Mouse (Mus musculus) forebrain, embryonic 12.5 days (tissue): ENCODE data around the gene Tbc1d9b. TPM values are rescaled to one million over a fixed set of nuclear protein-coding genes. Genes with fewer than 3 reads are reported as not detected.

ENCODE experiments used
- ATAC-seq: fragments of 200-750 bp; cut with Nextera tagmentation; 2 replicates; pipeline ENCODE4 v1.8.0; 2017; ENCODE audit warnings: moderate TSS enrichment; ENCODE audit not compliant: low FRiP score
- H3K27ac ChIP-seq: fragments of 300-500 bp; sonication (generic); 2 replicates; pipeline ENCODE4 v1.5.1; 2016; ENCODE audit warnings: mild to moderate bottlenecking
- H3K27me3 ChIP-seq: fragments of 300-500 bp; sonication (generic); 2 replicates; pipeline ENCODE4 v1.6.1; 2016; ENCODE audit warnings: mild to moderate bottlenecking
- H3K36me3 ChIP-seq: fragments of 300-500 bp; sonication (generic); replicated peaks from 2 replicates; pipeline ENCODE4 v1.6.1; 2016; ENCODE audit warnings: mild to moderate bottlenecking
- H3K4me1 ChIP-seq: fragments of 300-500 bp; sonication (generic); 2 replicates; pipeline ENCODE4 v1.6.1; 2016
- H3K4me2 ChIP-seq: fragments of 300-500 bp; sonication (generic); 2 replicates; pipeline ENCODE4 v1.6.1; 2016; ENCODE audit warnings: mild to moderate bottlenecking, moderate library complexity
- H3K4me3 ChIP-seq: fragments of 300-500 bp; sonication (generic); replicated peaks from 2 replicates; pipeline ENCODE4 v1.5.1; 2016; ENCODE audit warnings: mild to moderate bottlenecking
- H3K9ac ChIP-seq: fragments of 300-500 bp; sonication (generic); 2 replicates; pipeline ENCODE4 v1.6.1; 2016; ENCODE audit warnings: mild to moderate bottlenecking
- H3K9me3 ChIP-seq: fragments of 300-500 bp; sonication (generic); 2 replicates; pipeline ENCODE4 v1.6.1; 2016
- WGBS: fragments of 180-500 bp; shearing (Covaris S2); methylation state at CpG from one replicate; pipeline ENCODE4 v1.1.7; 2016; 5-methylcytosine and 5-hydroxymethylcytosine counted together
- polyA plus RNA-seq: library from polyadenylated mRNA; unstranded; fragments of >200 nt; fragmentation: Nextera tagmentation; extraction: Ambion mirVana; gene quantifications from 2 replicates; pipeline ENCODE4 v1.2.1, GENCODE M21; 2016

Tbc1d9b gene
- polyA plus RNA-seq, 1 experiment from 2014 or later, result 38.3 TPM

DNA sequence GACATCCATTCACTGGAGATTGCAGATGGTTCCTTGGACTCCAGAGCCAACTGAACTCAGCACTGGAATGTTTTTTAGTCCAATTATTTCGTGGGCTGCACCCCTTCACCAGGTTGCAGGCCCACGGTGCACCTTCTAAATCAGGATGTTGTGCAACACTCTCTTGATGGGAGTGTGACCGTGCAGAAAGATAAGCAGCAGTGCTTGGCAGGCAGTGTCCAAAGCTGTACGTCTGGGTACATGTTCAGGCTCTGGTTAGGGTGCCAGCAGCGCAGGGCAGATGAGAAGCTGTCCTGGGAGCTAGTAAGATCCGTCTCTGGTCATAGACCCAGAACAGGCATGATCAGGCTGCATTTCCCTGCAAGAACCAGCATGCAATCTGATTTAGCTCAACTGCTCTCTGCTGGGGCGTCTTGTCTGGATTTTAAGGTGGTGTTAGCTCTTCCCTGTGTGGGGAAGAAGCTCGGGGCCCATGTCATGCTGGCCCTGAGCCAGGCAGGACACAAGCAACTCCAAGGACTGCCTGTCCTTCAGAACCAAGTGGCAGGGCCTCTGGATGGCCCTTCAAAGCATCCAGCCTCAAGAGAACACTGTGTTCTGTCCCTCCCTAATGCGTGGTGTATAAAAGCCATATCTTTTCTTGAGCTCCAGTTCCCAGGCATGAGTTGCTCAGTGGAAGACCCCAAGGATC lies 16.2 kb downstream of the Tbc1d9b start:
- 90% methylated on average over 9 of the region's 9 CpGs for WGBS
- Histone ChIP-seq H3K9ac (no peak overlapping the region), H3K27ac (no peak overlapping the region), H3K9me3 (no peaks in the 10 kb centered on the region), H3K4me1 (no peaks in the 10 kb centered on the region), H3K36me3 (peaks cover 87% of the 10 kb centered on the region), H3K4me3 (no peak overlapping the region), H3K4me2 (no peak overlapping the region), H3K27me3 (no peaks in the 10 kb centered on the region)
- ATAC-seq, result no peak

DNA sequence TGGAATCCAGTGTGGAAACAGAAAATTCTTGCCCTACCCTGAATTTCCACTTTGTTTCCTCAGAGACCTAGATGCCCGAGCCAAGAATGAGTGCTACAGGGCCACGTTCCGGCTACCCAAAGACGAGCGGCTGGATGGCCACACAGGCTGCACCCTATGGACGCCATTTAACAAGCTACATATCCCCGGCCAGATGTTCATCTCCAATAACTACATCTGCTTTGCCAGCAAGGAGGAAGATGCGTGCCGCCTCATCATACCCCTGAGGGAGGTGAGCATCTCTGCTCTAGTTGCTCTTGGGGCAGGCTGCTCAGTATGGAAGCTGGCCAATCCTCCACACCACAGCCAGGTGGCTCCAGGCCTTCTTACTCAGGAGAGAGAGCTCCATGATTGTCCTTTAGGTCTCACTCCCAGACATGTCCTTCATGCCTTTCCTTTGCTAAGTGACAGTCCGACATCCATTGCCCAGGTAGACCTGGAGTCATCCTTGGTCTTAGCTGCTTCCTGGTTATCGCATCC lies 16.8 kb downstream of the Tbc1d9b start:
- Histone ChIP-seq H3K9ac (no peak overlapping the region), H3K9me3 (no peaks in the 10 kb centered on the region), H3K36me3 (peaks cover 88% of the 10 kb centered on the region), H3K27ac (no peak overlapping the region), H3K27me3 (no peaks in the 10 kb centered on the region), H3K4me1 (no peaks in the 10 kb centered on the region), H3K4me2 (no peak overlapping the region), H3K4me3 (no peak overlapping the region)
- 94% methylated on average over 11 of the region's 11 CpGs for WGBS
- no peak for ATAC-seq

DNA sequence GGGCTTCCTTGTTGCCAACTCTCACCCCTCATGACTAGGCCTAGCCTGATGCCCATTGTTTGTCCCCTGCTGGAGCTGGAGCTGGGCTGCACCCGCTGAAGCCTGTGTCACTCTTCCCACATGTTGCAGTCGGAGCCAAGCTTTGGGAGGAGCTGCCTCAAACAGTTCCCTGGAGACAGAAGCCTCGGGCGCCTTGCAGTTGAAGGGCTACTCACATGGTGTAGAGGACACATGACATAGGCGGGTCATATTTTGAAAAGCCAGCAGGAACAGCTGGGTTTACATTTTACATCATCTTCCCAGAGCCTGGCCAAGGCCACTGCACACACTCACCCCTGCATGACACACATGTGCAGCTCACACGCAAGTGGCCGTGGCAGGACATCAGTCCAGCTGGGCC lies 18.0 kb downstream of the Tbc1d9b start:
- no peak overlapping the region for H3K9ac ChIP-seq
- no peak overlapping the region for H3K27ac ChIP-seq
- 89% methylated on average over 7 of the region's 7 CpGs for WGBS
- H3K36me3 ChIP-seq, result peaks cover 94% of the 10 kb centered on the region
- H3K27me3 ChIP-seq, result no peaks in the 10 kb centered on the region
- H3K9me3 ChIP-seq, result no peaks in the 10 kb centered on the region
- H3K4me3 ChIP-seq, result no peak overlapping the region
- H3K4me1 ChIP-seq, result no peaks in the 10 kb centered on the region
- no peak overlapping the region for H3K4me2 ChIP-seq
- ATAC-seq, result no peak

DNA sequence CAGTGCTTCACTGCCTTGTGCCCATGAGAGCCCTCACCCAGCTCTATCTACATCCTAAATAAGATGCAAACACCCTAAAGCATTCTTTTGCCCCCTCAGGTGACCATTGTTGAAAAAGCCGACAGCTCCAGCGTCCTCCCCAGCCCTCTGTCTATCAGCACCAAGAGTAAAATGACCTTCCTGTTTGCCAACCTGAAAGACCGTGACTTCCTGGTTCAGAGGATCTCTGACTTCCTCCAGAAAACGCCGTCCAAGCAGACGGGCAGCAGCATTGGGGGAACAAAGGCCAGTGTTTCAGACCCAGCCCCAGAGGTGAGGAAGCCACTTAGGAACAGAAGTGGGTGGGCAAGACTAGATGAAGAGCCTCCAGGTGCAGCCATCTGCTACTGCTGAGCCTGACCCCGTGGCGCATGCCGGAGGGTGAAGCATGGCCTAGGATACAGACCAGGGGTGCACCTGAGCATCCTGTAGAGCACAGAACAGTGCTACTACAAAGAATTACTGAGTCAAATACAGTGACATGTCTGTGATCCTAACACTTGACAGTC lies 18.5 kb downstream of the Tbc1d9b start:
- Histone ChIP-seq H3K9ac (no peak overlapping the region), H3K4me3 (no peak overlapping the region), H3K9me3 (no peaks in the 10 kb centered on the region), H3K27ac (no peak overlapping the region), H3K4me1 (no peaks in the 10 kb centered on the region), H3K36me3 (peaks cover 97% of the 10 kb centered on the region), H3K4me2 (no peak overlapping the region), H3K27me3 (no peaks in the 10 kb centered on the region)
- WGBS, result 93% methylated on average over 9 of the region's 9 CpGs
- ATAC-seq, result no peak

DNA sequence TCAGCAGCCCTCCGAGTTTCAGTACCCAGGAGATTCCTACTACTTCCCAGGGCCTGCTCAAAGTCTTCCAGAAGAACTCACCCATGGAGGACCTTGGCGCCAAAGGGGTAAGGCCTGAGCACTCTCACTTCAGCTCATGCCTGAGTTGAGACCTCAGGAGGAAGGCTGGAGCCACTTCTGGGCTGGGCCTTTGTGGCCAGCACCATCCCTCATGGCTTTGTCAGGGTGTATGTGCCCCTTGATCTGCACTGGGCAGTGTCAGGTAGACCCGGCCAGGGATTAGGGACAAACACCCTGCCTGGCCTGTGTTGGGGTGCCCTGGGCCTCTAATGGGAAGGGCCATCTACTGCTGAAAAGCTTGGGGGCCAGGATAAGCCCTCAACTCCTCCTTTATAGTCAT lies 20.2 kb downstream of the Tbc1d9b start:
- Histone ChIP-seq H3K4me3 (no peak overlapping the region), H3K4me2 (no peak overlapping the region), H3K36me3 (peaks cover 96% of the 10 kb centered on the region), H3K9ac (no peak overlapping the region), H3K27me3 (no peaks in the 10 kb centered on the region), H3K27ac (no peak overlapping the region), H3K9me3 (no peaks in the 10 kb centered on the region), H3K4me1 (no peaks in the 10 kb centered on the region)
- 92% methylated on average over 3 of the region's 3 CpGs for WGBS
- ATAC-seq, result no peak

DNA sequence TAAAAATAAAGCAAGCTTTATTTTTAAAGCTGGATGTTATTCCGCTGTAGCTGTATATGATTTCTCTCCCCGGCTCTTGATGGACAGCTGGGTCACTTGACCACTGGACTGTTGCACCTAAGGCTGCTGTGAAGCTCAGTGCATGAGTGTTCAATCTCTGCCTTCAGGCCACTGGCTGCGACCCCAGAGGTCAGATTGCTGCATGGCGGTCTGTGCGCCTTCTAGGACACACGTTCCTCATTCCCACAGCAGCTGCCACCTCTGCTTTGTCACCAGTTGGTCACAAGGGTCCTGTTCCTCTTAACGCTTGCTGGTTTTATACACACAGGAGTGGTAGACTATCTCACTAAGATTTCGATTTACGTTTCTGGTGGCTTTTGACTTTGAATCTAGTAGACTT lies 23.0 kb downstream of the Tbc1d9b start:
- WGBS, result 80% methylated on average over 9 of the region's 9 CpGs
- no peaks in the 10 kb centered on the region for H3K9me3 ChIP-seq
- no peaks in the 10 kb centered on the region for H3K4me1 ChIP-seq
- no peak overlapping the region for H3K4me3 ChIP-seq
- H3K27me3 ChIP-seq, result no peaks in the 10 kb centered on the region
- no peak overlapping the region for H3K9ac ChIP-seq
- H3K27ac ChIP-seq, result no peak overlapping the region
- ATAC-seq, result no peak
- peaks cover 98% of the 10 kb centered on the region for H3K36me3 ChIP-seq
- no peak overlapping the region for H3K4me2 ChIP-seq

DNA sequence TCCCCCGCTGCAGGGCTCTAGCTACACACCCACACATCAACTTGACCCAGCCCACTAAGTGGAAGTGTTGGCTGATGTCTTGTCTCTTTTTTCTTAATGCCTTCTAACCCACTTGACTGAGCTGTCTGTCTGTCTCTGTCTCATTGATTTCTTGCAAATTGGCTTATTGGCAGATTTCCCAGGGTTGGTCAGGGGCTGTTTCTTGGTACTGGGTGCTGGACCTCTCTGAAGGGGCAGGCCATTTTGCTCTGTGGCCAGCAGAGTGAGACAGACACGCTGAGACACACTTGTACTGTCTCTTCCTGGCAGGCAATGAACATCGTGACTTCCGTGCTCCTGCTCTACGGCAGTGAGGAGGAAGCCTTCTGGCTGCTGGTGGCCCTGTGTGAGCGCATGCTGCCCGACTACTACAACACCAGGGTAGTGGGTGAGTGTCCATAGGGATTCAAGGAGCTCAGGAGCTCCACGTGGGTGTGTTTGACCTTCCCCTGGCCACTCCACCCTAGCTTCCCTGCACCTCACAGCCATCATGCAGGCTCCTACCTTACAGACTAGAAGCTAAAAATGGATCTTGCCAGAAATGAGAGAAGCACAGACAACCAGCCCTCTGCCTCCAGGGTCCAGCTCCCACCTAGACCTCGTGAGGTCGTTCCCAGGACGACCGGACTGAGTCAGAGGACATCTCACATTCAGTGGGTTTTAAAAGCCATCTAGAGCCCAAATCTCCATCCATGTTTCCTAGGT lies 23.8 kb downstream of the Tbc1d9b start:
- no peaks in the 10 kb centered on the region for H3K9me3 ChIP-seq
- H3K9ac ChIP-seq, result no peak overlapping the region
- ATAC-seq, result no peak
- no peak overlapping the region for H3K4me3 ChIP-seq
- H3K36me3 ChIP-seq, result peaks cover 98% of the 10 kb centered on the region
- 0 out of 2 replicates have a peak overlapping the region, but pooled peaks have one; percentile 13 for H3K27ac ChIP-seq
- H3K4me2 ChIP-seq, result no peak overlapping the region
- no peaks in the 10 kb centered on the region for H3K4me1 ChIP-seq
- H3K27me3 ChIP-seq, result no peaks in the 10 kb centered on the region
- 94% methylated on average over 12 of the region's 12 CpGs for whole genome bisulfite sequencing

DNA sequence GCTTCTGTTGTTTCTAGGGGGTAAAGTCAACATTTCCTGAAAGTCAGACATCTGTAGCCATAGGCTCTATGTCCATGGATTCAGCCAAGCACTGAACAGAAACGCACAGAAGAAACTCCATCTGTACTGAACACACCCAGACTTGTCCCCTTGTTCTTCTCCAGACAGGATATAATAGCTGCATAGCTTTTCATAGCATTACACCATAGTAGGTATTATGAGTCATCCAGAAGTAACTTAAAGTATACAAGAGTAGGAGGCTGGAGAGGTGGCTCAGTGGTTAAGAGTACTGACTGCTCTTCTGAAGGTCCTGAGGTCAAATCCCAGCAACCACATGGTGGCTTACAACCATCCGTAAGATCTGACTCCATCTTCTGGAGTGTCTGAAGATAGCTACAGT lies 24.6 kb downstream of the Tbc1d9b start:
- ATAC-seq, result no peak
- WGBS, result 92% methylated on average over 2 of the region's 2 CpGs
- H3K4me2 ChIP-seq, result no peak overlapping the region
- no peaks in the 10 kb centered on the region for H3K27me3 ChIP-seq
- H3K4me3 ChIP-seq, result no peak overlapping the region
- no peaks in the 10 kb centered on the region for H3K9me3 ChIP-seq
- no peak overlapping the region for H3K27ac ChIP-seq
- H3K4me1 ChIP-seq, result no peaks in the 10 kb centered on the region
- peaks cover 96% of the 10 kb centered on the region for H3K36me3 ChIP-seq
- no peak overlapping the region for H3K9ac ChIP-seq

DNA sequence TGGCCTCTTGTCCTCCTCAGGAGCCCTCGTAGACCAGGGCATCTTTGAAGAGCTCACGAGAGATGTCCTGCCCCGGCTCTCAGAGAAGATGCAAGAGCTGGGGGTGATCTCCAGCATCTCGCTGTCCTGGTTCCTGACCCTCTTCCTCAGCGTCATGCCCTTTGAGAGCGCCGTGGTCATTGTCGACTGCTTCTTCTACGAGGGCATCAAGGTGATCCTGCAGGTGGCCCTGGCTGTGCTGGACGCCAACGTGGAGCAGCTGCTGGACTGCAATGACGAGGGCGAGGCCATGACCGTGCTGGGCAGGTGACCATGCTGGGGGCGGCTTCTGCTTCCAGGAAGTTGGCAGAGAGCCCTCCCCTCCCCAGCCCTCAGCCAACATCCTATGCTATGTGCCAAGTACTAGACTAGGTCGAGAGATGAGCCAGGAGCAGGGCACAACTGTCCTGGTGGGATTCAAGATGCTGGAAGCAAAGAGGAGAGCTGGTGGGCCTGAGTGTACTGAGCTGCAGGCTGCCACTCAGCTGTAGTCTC lies 25.6 kb downstream of the Tbc1d9b start:
- peaks cover 90% of the 10 kb centered on the region for H3K36me3 ChIP-seq

DNA sequence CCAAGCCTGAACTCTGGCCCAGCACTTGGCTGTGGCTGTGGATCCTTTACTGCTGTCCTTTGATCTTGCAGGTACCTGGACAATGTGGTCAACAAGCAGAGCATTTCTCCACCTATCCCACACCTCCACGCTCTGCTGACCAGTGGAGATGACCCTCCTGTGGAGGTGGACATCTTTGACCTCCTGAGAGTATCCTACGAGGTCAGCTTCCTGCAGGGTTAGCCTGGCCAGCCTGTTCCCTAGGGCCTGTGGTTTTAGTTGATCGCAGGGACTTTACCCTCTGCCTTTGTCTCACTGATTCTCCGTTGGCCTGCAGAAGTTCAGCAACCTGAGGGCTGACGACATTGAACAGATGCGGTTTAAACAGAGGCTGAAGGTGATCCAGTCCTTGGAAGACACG lies 27.1 kb downstream of the Tbc1d9b start:
- Histone ChIP-seq H3K36me3 (peaks cover 90% of the 10 kb centered on the region), H3K27ac (no peak overlapping the region), H3K27me3 (no peaks in the 10 kb centered on the region), H3K4me1 (no peaks in the 10 kb centered on the region), H3K9me3 (no peaks in the 10 kb centered on the region), H3K4me3 (no peak overlapping the region), H3K9ac (no peak overlapping the region), H3K4me2 (no peak overlapping the region)
- ATAC-seq, result no peak
- 90% methylated on average over 7 of the region's 7 CpGs for WGBS

More for the DNA sequence above, 25.6 kb downstream of the Tbc1d9b start:
- Histone ChIP-seq H3K9ac (no peak overlapping the region), H3K4me3 (no peak overlapping the region), H3K4me1 (no peaks in the 10 kb centered on the region), H3K27me3 (no peaks in the 10 kb centered on the region), H3K9me3 (no peaks in the 10 kb centered on the region), H3K27ac (no peak overlapping the region), H3K4me2 (no peak overlapping the region)
- no peak for ATAC-seq
- WGBS, result 95% methylated on average over 16 of the region's 16 CpGs

DNA sequence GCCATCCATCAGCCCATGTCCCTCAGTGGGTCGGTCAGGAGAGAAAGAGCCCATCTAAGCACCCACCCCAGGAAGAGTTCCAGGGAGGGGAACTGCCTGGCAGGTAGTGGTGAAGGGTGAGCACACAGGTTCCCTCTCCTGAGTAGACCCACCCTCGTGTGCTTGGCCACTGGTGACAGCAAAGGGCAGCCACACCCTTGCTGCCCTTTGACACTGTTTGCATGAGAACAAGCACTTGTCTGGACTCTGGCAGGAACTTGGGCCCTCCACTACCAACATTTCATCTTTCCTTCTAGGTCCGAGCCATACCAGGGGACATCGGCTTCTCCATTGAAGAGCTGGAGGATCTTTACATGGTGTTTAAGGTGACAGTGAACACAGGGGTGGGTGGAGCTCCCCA lies 28.2 kb downstream of the Tbc1d9b start:
- Histone ChIP-seq H3K4me3 (no peak overlapping the region), H3K4me1 (no peaks in the 10 kb centered on the region), H3K27ac (no peak overlapping the region), H3K9me3 (no peaks in the 10 kb centered on the region), H3K9ac (no peak overlapping the region), H3K4me2 (no peak overlapping the region), H3K36me3 (peaks cover 88% of the 10 kb centered on the region), H3K27me3 (no peaks in the 10 kb centered on the region)
- 84% methylated on average over 4 of the region's 4 CpGs for WGBS
- no peak for ATAC-seq

DNA sequence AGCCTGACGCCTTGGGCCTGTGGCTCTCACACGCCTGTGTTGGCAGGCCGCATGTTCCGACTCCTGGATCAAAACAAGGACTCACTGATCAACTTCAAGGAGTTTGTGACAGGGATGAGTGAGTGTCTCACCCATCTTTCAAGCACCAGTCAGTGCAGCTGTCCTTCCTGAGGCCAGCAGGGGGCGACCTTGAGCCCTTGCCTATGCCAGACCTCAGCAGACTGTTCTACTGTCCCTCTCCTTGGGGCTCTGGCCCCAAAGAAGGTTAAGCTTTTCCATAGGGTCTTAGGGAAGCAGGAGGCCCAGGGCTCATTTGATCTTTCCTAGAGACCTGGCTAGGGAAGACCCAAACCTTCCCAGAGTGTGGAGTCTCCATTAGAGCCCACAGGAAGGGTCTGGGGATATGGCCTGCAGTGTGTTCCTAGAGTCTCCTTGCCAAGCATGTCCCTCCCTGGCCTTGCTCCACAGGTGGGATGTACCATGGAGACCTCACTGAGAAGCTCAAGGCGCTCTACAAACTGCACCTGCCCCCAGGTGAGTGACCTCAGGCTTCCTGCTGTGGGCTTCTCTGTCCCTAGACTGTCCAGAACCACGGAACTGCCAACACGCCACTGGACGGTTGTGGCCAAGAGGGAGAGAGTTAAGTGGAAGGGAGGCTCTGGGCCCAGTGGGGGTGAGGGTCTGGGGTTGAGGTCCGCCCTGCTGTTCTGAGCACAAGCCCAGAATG lies 30.5 kb downstream of the Tbc1d9b start:
- ATAC-seq, result peak; percentile 55; the same call in 1 of the 2 replicates
- Histone ChIP-seq H3K27me3 (no peaks in the 10 kb centered on the region), H3K9me3 (no peaks in the 10 kb centered on the region), H3K9ac (no peak overlapping the region), H3K4me2 (no peak overlapping the region), H3K27ac (no peak overlapping the region), H3K36me3 (peaks cover 80% of the 10 kb centered on the region), H3K4me3 (no peak overlapping the region), H3K4me1 (no peaks in the 10 kb centered on the region)
- 64% methylated on average over 10 of the region's 10 CpGs for WGBS
